Mouse (Mus musculus) cortical plate, adult 2 months (tissue): ENCODE results near the gene Serpina10.

Experiments
- CTCF ChIP-seq: fragments of 200-500 bp; IDR thresholded peaks from 2 replicates; pipeline ENCODE4 v1.5.1; 2011; ENCODE audit warnings: mild to moderate bottlenecking, control low read depth, low read length; ENCODE audit not compliant: insufficient read depth; ENCODE audit errors: extremely low read depth
- POLR2A ChIP-seq: fragments of 200-500 bp; IDR thresholded peaks from 2 replicates; pipeline ENCODE4 v1.6.1; 2011; ENCODE audit warnings: mild to moderate bottlenecking, low read length, control low read depth; ENCODE audit not compliant: insufficient read depth; ENCODE audit errors: extremely low read depth

DNA sequence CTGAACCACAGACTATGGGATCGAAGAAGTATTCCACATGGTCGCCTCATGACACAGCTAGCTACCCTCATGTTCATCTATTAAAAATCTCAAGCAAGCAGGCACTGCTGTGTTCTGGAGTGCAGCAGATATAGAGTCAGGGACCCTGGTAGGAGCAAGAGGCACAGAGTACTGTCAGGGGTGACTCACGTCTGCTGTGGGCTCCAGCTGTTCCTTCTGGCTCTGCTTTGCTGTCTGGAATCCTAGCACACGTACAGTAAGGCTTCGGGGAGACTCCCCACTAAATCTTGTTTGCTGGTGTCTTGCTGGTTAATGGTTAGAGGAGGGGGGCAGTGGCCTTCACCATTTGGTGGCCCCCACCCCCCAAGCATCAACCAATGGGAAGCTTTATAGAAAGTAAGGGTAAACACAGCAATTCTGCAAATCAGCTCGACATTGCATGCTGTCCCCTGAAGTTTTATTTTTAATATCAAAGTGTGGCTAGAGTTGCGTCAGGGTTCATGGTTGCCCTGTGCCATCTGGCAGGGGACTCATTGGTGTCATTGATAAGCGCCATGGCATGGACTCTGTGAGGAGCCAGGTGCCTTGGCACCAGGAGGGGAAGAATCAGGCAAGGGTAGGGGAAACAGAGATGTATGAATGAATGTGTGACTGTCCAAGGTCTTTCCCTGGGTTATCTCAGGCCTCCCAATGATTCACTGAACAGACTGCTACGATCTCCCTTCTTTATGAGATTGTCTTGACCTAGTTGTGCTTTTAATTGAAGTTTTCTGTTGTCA, 25.8 kb upstream of the Serpina10 start, which contains the start of gene Serpina6:
- TF ChIP-seq POLR2A (no peak), CTCF (no peak)
